Mouse (Mus musculus): ENCODE measurements around the gene Cygb.
"Not testable (repeated sequence)": the region's sequence is repeated elsewhere in the genome, so short reads cannot be mapped to it uniquely, and the experiment has no call there.

Cygb gene

GRCm38 (mm10) chr11:116654255-116654821, at the start of gene Cygb:
TSS of gene Cygb (minus strand) at chr11:116654313.
- DNase-seq = no peak

- DNase-seq = no peak
Observed at GRCm38 (mm10) chr11:116701377-116701841, 47.3 kb upstream of the Cygb start.

- DNase-seq = no peak
Observed at GRCm38 (mm10) chr11:116697521-116697920, 43.4 kb upstream of the Cygb start.

- no peak for DNase-seq
Observed at GRCm38 (mm10) chr11:116696426-116696825, 42.3 kb upstream of the Cygb start.

GRCm38 (mm10) chr11:116695194-116695880, 41.2 kb upstream of the Cygb start:
- no peak for DNase-seq

GRCm38 (mm10) chr11:116694250-116695193, 40.4 kb upstream of the Cygb start:
- peak; percentile 25 for DNase-seq

- no peak for DNase-seq
Observed at GRCm38 (mm10) chr11:116693899-116694249, 39.8 kb upstream of the Cygb start.

- no peak for DNase-seq
Observed at GRCm38 (mm10) chr11:116690701-116691575, 36.8 kb upstream of the Cygb start.

GRCm38 (mm10) chr11:116689622-116690021, 35.5 kb upstream of the Cygb start:
- DNase-seq = no peak

- peak; percentile 30 for DNase-seq
Observed at GRCm38 (mm10) chr11:116687897-116688296, 33.8 kb upstream of the Cygb start.

GRCm38 (mm10) chr11:116685729-116686128, 31.6 kb upstream of the Cygb start:
- DNase-seq = no peak

- no peak for DNase-seq
Observed at GRCm38 (mm10) chr11:116683777-116684176, 29.7 kb upstream of the Cygb start.

- no peak for DNase-seq
Observed at GRCm38 (mm10) chr11:116682501-116683144, 28.5 kb upstream of the Cygb start.

- no peak for DNase-seq
Observed at GRCm38 (mm10) chr11:116681147-116681546, 27.0 kb upstream of the Cygb start.

GRCm38 (mm10) chr11:116680321-116681091, 26.4 kb upstream of the Cygb start:
- DNase-seq = no peak

GRCm38 (mm10) chr11:116679148-116679547, 25.0 kb upstream of the Cygb start:
- no peak for DNase-seq

GRCm38 (mm10) chr11:116677711-116678441, 23.8 kb upstream of the Cygb start:
- DNase-seq = no peak

- no peak for DNase-seq
Observed at GRCm38 (mm10) chr11:116676175-116676976, 22.3 kb upstream of the Cygb start.

- not testable (repeated sequence) for DNase-seq
Observed at GRCm38 (mm10) chr11:116675429-116675828, 21.3 kb upstream of the Cygb start.

Data from thymus, postnatal 4 days (tissue).